Mouse (Mus musculus): ENCODE data around the gene Zc3hav1l.
A peak's percentile ranks its signal among the peaks of the same experiment; 100 is the strongest.

Gene Zc3hav1l

GRCm38 (mm10) chr6:38264466-38264865 is 34.6 kb downstream of the Zc3hav1l start:
- no peak for DNase-seq (ENCODE audit: low spot score in 2 of 2)

GRCm38 (mm10) chr6:38263393-38264159 is 35.5 kb downstream of the Zc3hav1l start:
- peak; percentile 24 to 42 for DNase-seq (ENCODE audit: low spot score in 2 of 2)

- no peak for DNase-seq (ENCODE audit: low spot score in 2 of 2)
Measured at GRCm38 (mm10) chr6:38261877-38262276, 37.2 kb downstream of the Zc3hav1l start.

- no peak for DNase-seq (ENCODE audit: low spot score in 2 of 2)
Measured at GRCm38 (mm10) chr6:38257506-38257905, 41.6 kb downstream of the Zc3hav1l start.

GRCm38 (mm10) chr6:38256793-38257192 is 42.3 kb downstream of the Zc3hav1l start:
- DNase-seq (ENCODE audit: low spot score in 2 of 2): no peak

- no peak for DNase-seq (ENCODE audit: low spot score in 2 of 2)
Measured at GRCm38 (mm10) chr6:38255794-38256193, 43.3 kb downstream of the Zc3hav1l start.

GRCm38 (mm10) chr6:38253736-38254641 is 45.1 kb downstream of the Zc3hav1l start, which contains the start of gene D630045J12Rik:
TSS of gene D630045J12Rik (minus strand) at chr6:38254009.
- peak in 1 of 2 experiments; percentile 43 for DNase-seq (ENCODE audit: low spot score in 2 of 2)

GRCm38 (mm10) chr6:38252766-38253735 is 46.0 kb downstream of the Zc3hav1l start:
- DNase-seq (ENCODE audit: low spot score in 2 of 2): no peak

GRCm38 (mm10) chr6:38252139-38252538 is 46.9 kb downstream of the Zc3hav1l start:
- DNase-seq (ENCODE audit: low spot score in 2 of 2): no peak

- DNase-seq (ENCODE audit: low spot score in 2 of 2): no peak
Measured at GRCm38 (mm10) chr6:38251464-38251863, 47.6 kb downstream of the Zc3hav1l start.

GRCm38 (mm10) chr6:38247362-38247761 is 51.7 kb downstream of the Zc3hav1l start:
- no peak for DNase-seq (ENCODE audit: low spot score in 2 of 2)

- DNase-seq (ENCODE audit: low spot score in 2 of 2): no peak
Measured at GRCm38 (mm10) chr6:38244806-38245205, 54.3 kb downstream of the Zc3hav1l start.

GRCm38 (mm10) chr6:38244167-38244566 is 54.9 kb downstream of the Zc3hav1l start:
- no peak for DNase-seq (ENCODE audit: low spot score in 2 of 2)

- DNase-seq (ENCODE audit: low spot score in 2 of 2): no peak
Measured at GRCm38 (mm10) chr6:38242833-38243232, 56.2 kb downstream of the Zc3hav1l start.

- DNase-seq (ENCODE audit: low spot score in 2 of 2): no peak
Measured at GRCm38 (mm10) chr6:38242295-38242830, 56.7 kb downstream of the Zc3hav1l start.

- no peak for DNase-seq (ENCODE audit: low spot score in 2 of 2)
Measured at GRCm38 (mm10) chr6:38241508-38241907, 57.6 kb downstream of the Zc3hav1l start.

GRCm38 (mm10) chr6:38240618-38241017 is 58.4 kb downstream of the Zc3hav1l start:
- no peak for DNase-seq (ENCODE audit: low spot score in 2 of 2)

GRCm38 (mm10) chr6:38238382-38238781 is 60.7 kb downstream of the Zc3hav1l start:
- DNase-seq (ENCODE audit: low spot score in 2 of 2): no peak
